Mouse (Mus musculus) lung, embryonic 14.5 days (tissue): ENCODE data around the gene Cyp46a1. TPM values are rescaled to one million over a fixed set of nuclear protein-coding genes. Genes with fewer than 3 reads are reported as not detected.

Source experiments
- ATAC-seq: fragments of 200-750 bp; cut with Nextera tagmentation; 2 replicates; pipeline ENCODE4 v1.8.0; 2017; ENCODE audit warnings: mild to moderate bottlenecking, moderate TSS enrichment, moderate library complexity; ENCODE audit not compliant: insufficient read depth
- DNase-seq: peaks from one replicate; pipeline ENCODE4 v3.0.0-alpha.2; 2015
- H3K27ac ChIP-seq: fragments of 300-500 bp; sonication (generic); 2 replicates; pipeline ENCODE4 v1.5.1; 2014; ENCODE audit warnings: low read depth, mild to moderate bottlenecking, moderate library complexity
- H3K27me3 ChIP-seq: fragments of 300-500 bp; sonication (generic); 2 replicates; pipeline ENCODE4 v1.6.1; 2014; ENCODE audit warnings: low read length, control low read depth; ENCODE audit not compliant: insufficient read depth
- H3K36me3 ChIP-seq: fragments of 300-500 bp; sonication (generic); 2 replicates; pipeline ENCODE4 v1.6.1; 2014; ENCODE audit warnings: control low read depth; ENCODE audit not compliant: insufficient read depth
- H3K4me1 ChIP-seq: fragments of 300-500 bp; sonication (generic); 2 replicates; pipeline ENCODE4 v1.6.1; 2014; ENCODE audit warnings: antibody characterized with exemption, control low read depth; ENCODE audit not compliant: insufficient read depth
- H3K4me2 ChIP-seq: fragments of 300-500 bp; sonication (generic); 2 replicates; pipeline ENCODE4 v1.6.1; 2014; ENCODE audit warnings: mild to moderate bottlenecking
- H3K4me3 ChIP-seq: fragments of 300-500 bp; sonication (generic); 2 replicates; pipeline ENCODE4 v1.5.1; 2014; ENCODE audit warnings: low read depth, low read length
- H3K9ac ChIP-seq: fragments of 300-500 bp; sonication (generic); 2 replicates; pipeline ENCODE4 v1.6.1; 2014
- H3K9me3 ChIP-seq: fragments of 300-500 bp; sonication (generic); 2 replicates; pipeline ENCODE4 v1.6.1; 2016; ENCODE audit warnings: low read depth, low read length, control low read depth
- CTCF ChIP-seq: IDR thresholded peaks from 2 replicates; pipeline ENCODE4 v1.5.1; 2016; ENCODE audit warnings: antibody characterized with exemption, low read depth
- WGBS: fragments of 180-500 bp; shearing (Covaris S2); extraction: QIAGEN DNeasy Blood & Tissue Kit; methylation state at CpG from one replicate; pipeline ENCODE4 v1.1.7; 2014; 5-methylcytosine and 5-hydroxymethylcytosine counted together
- polyA plus RNA-seq: library from polyadenylated mRNA; unstranded; fragments of >200 nt; fragmentation: Nextera tagmentation; extraction: Ambion mirVana; gene quantifications from 2 replicates; pipeline ENCODE4 v1.2.1, GENCODE M21; 2014

The Cyp46a1 gene
- polyA plus RNA-seq, 1 experiment from 2014 or later, result 4.4 TPM

GRCm38 (mm10) chr12:108398681-108399080, 64.5 kb downstream of the Cyp46a1 start:
- WGBS, result 77% methylated on average over 7 of the region's 7 CpGs
- TF ChIP-seq CTCF, result no peak
- no peak for ATAC-seq

DNA sequence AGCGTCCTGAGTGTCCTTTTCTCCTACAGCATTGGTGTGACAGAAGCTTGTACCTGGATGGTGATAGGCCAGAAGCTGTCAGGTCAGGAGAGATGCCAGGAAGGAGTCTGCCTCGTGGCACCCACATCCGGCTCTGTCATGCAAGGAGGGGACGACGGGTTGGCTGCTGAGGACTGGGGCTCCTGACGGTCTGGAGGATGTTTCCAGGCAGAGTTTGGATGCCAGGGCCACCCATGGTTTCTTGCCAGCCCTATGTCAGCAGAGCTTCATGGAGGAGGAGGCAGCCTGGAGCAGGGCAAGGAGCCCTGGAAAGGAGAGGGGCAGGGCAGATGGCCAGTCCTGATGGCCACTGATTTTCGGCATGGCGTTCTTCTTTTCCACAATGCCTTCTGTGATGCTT, 65.0 kb downstream of the Cyp46a1 start:
- Histone ChIP-seq H3K9me3 (no peaks in the 10 kb centered on the region), H3K4me1 (0 out of 2 replicates have a peak, but pooled peaks cover 4% of the 10 kb centered on the region), H3K4me3 (no peak overlapping the region), H3K27ac (no peak overlapping the region), H3K27me3 (no peaks in the 10 kb centered on the region), H3K36me3 (no peaks in the 10 kb centered on the region), H3K4me2 (no peak overlapping the region), H3K9ac (no peak overlapping the region)
- DNase-seq (no peak), ATAC-seq (no peak)
- no peak for TF ChIP-seq CTCF
- WGBS, result 82% methylated on average over 8 of the region's 8 CpGs

More at GRCm38 (mm10) chr12:108398681-108399080, 64.5 kb downstream of the Cyp46a1 start:
- Histone ChIP-seq H3K4me1 (0 out of 2 replicates have a peak, but pooled peaks cover 2% of the 10 kb centered on the region), H3K9me3 (no peaks in the 10 kb centered on the region), H3K9ac (no peak overlapping the region), H3K4me2 (no peak overlapping the region), H3K27ac (no peak overlapping the region), H3K4me3 (no peak overlapping the region), H3K27me3 (no peaks in the 10 kb centered on the region), H3K36me3 (no peaks in the 10 kb centered on the region)
- no peak for DNase-seq

GRCm38 (mm10) chr12:108400951-108401350, 66.8 kb downstream of the Cyp46a1 start:
- no peaks in the 10 kb centered on the region for H3K36me3 ChIP-seq
- 72% methylated on average over 8 of the region's 8 CpGs for WGBS
- no peak overlapping the region for H3K4me2 ChIP-seq
- no peak overlapping the region for H3K9ac ChIP-seq
- H3K9me3 ChIP-seq, result no peaks in the 10 kb centered on the region
- DNase-seq (no peak), ATAC-seq (no peak)
- 0 out of 2 replicates have a peak, but pooled peaks cover 9% of the 10 kb centered on the region for H3K4me1 ChIP-seq
- no peaks in the 10 kb centered on the region for H3K27me3 ChIP-seq
- no peak overlapping the region for H3K4me3 ChIP-seq
- TF ChIP-seq CTCF, result no peak
- no peak overlapping the region for H3K27ac ChIP-seq

DNA sequence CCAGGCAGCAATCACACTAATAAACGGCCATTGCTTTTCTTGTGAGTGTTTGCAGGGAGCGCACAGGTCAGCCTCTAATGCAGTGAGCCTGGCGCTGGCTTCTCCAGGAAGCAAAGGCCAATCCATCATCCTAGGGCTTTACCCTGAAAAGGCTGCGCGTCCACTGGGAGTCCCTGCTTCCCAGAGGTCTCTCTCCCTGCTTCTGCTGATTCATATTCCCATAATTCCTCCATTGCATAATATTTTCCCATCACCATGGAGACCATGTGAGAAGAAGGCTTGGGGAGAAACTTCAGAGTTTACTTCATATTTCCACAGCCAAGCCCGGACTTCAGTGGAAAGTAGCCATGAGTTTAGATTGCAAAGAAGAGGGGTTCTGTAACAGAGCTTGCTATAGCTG, 69.8 kb downstream of the Cyp46a1 start:
- no peaks in the 10 kb centered on the region for H3K27me3 ChIP-seq
- no peak for TF ChIP-seq CTCF
- ATAC-seq (peak; percentile 86), DNase-seq (peak; percentile 84)
- H3K9me3 ChIP-seq, result no peaks in the 10 kb centered on the region
- H3K4me3 ChIP-seq, result no peak overlapping the region
- WGBS, result 12% methylated on average over 6 of the region's 6 CpGs
- 0 out of 2 replicates have a peak overlapping the region, but pooled peaks have one; percentile 52 for H3K27ac ChIP-seq
- peaks cover 15% of the 10 kb centered on the region; the same call in 1 of the 2 replicates for H3K4me1 ChIP-seq
- no peak overlapping the region for H3K9ac ChIP-seq
- H3K4me2 ChIP-seq, result no peak overlapping the region
- no peaks in the 10 kb centered on the region for H3K36me3 ChIP-seq

DNA sequence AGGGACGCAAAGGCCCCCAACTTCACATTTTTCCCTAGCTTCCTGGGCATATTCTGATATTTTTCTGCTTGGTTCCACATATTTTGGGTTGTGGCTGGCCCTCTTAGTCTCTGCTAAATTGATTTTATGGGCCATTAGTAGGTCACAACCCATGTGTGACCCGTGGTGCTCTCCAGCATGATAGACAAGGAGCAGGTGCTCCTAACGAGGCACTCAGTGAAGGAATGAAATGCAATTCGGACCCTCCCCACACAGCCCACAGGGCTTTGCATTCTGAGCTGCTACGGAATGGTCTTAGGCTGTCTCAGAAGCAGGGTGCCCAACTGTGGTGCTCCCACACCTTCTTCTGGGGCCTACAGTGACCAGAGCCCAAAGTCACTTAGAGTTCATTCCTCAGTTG, 74.9 kb downstream of the Cyp46a1 start:
- TF ChIP-seq CTCF, result no peak
- WGBS, result 63% methylated on average over 5 of the region's 5 CpGs
- Histone ChIP-seq H3K4me2 (no peak overlapping the region), H3K36me3 (no peaks in the 10 kb centered on the region), H3K27ac (no peak overlapping the region), H3K9ac (no peak overlapping the region), H3K9me3 (no peaks in the 10 kb centered on the region), H3K27me3 (no peaks in the 10 kb centered on the region), H3K4me3 (no peak overlapping the region), H3K4me1 (peaks cover 10% of the 10 kb centered on the region; the same call in 1 of the 2 replicates)
- ATAC-seq, result no peak
- no peak for DNase-seq

GRCm38 (mm10) chr12:108410416-108411208, 76.4 kb downstream of the Cyp46a1 start:
- 55% methylated on average over 14 of the region's 14 CpGs for WGBS
- Histone ChIP-seq H3K4me2 (no peak overlapping the region), H3K9me3 (no peaks in the 10 kb centered on the region), H3K36me3 (no peaks in the 10 kb centered on the region), H3K27me3 (no peaks in the 10 kb centered on the region), H3K27ac (no peak overlapping the region), H3K9ac (no peak overlapping the region), H3K4me1 (peaks cover 7% of the 10 kb centered on the region; the same call in 1 of the 2 replicates), H3K4me3 (no peak overlapping the region)
- DNase-seq (no peak), ATAC-seq (no peak)
- TF ChIP-seq CTCF, result no peak

Other genes with a start within 250 kb of the Cyp46a1 start
- gene Setd3, start 155.1 kb upstream of the Cyp46a1 start, polyA plus RNA-seq, result 68.8 and 69.6 TPM in 2 replicates
- 4.9 and 5.3 TPM in 2 replicates for gene Ccnk, start 154.8 kb upstream of the Cyp46a1 start, polyA plus RNA-seq
- gene Ccdc85c, start 59.0 kb upstream of the Cyp46a1 start, polyA plus RNA-seq, result 8.3 and 8.6 TPM in 2 replicates
- gene Hhipl1, start 28.1 kb upstream of the Cyp46a1 start, polyA plus RNA-seq, result 0.76 and 0.82 TPM in 2 replicates
- 105 and 109 TPM in 2 replicates for gene Eml1, start 36.6 kb downstream of the Cyp46a1 start, polyA plus RNA-seq
- 79.2 and 88.7 TPM in 2 replicates for gene Evl, start 220.3 kb downstream of the Cyp46a1 start, polyA plus RNA-seq